Mouse (Mus musculus) cortical plate, adult 2 months (tissue): ENCODE measurements around the gene Hmg20b.

ENCODE experiments used
- CTCF ChIP-seq: fragments of 200-500 bp; IDR thresholded peaks from 2 replicates; pipeline ENCODE4 v1.5.1; 2011; ENCODE audit warnings: mild to moderate bottlenecking, control low read depth, low read length; ENCODE audit not compliant: insufficient read depth; ENCODE audit errors: extremely low read depth
- POLR2A ChIP-seq: fragments of 200-500 bp; IDR thresholded peaks from 2 replicates; pipeline ENCODE4 v1.6.1; 2011; ENCODE audit warnings: mild to moderate bottlenecking, low read length, control low read depth; ENCODE audit not compliant: insufficient read depth; ENCODE audit errors: extremely low read depth

- TF ChIP-seq CTCF (no peak), POLR2A (no peak)
These were observed 13.4 kb upstream of the Hmg20b start for GRCm38 (mm10) chr10:81363436-81364346.
